Mouse (Mus musculus) adrenal gland, postnatal 4 days (tissue): ENCODE measurements around the gene Gm45837. TPM values are rescaled to one million over a fixed set of nuclear protein-coding genes. Genes with fewer than 3 reads are reported as not detected.

Experiments used
- DNase-seq, 2 experiments: peaks; one replicate each; pipeline ENCODE4 v3.0.0; 2021 to 2022; ENCODE audit warnings: low spot score in 2 of 2, mixed read lengths in 2 of 2
- total RNA-seq, 2 experiments: library from RNA; stranded (reverse); gene quantifications; 2 replicates each; pipeline ENCODE4 v1.2.3; 2021

Gene Gm45837
- total RNA-seq, 2 experiments from 2014 or later = 7.2 to 21.2 TPM

DNA sequence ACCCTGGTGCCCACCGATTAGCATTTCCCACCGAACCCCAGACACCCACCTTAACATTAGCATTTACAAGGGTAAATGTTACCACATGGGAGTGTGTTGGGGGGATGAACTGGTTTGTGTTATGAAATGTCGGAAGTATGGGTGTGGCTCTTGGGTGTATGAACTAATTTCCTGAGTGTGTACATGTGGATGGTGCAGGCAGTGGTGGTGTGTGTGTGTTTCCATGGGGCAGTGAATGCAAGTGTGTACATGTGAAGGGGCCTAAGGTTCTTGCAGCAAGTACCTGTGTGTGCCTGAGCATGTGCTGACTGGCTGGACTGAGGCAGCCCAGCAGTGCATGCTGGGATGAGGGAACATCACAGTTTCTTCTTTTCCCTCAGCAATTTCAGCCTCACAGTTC lies 87.7 kb downstream of the Gm45837 start:
- no peak for DNase-seq

DNA sequence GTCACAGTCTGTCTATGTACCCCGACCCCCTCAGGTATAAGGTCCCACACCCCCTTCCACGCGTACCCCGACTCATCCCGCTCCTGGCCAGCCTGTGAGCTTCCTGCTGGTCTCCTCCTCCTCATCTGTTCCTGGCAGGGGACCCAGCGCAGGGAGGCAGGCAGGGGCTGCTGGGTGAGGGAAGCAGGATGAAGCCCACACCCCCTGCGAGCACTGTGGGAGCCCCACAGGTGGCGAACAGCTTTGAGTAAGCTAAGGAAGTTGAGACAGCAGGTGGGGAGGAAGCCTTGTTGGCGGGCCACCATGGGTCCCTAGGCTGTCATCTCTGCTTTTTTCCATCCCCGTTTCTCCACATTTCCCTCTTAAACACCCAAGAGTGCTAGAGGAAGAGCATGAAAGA lies 88.6 kb downstream of the Gm45837 start:
- no peak for DNase-seq

DNA sequence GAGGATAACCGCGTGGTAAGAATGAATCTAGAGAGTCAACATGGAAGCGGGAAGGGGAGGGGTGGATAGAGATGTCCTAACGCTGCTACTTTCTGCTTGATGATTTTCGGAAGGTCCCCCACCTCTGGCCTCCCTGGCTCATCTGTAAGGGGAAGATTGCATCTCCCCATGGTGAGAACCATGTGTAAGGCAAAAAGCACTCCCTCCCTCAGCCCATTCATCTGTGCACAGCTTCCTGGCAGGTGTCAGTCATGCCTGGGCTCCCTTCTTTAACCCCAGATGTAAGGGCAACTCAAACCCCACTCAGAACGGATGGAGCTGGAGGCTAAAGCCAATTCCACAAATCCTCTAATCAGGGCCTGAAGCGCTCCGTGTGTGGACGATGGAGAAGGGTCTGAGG lies 89.0 kb downstream of the Gm45837 start:
- DNase-seq = no peak

DNA sequence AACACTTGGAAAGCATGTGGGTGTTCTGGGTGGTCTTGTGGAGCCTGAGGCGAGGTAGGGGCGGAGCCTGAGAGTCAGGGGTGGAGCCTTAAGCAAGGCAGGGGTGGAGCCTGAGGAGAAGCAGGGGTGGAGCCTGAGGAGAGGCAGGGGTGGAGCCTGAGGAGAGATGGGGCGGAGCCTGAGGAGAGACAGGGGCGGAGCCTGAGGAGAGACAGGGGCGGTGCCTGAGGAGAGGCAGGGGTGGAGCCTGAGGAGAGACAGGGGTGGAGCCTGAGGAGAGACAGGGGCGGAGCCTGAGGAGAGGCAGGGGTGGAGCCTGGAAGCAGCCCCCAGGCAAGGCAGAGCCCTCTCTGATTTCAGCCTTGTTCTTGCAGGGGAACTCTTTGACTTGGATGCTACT lies 90.5 kb downstream of the Gm45837 start:
- DNase-seq = no peak

DNA sequence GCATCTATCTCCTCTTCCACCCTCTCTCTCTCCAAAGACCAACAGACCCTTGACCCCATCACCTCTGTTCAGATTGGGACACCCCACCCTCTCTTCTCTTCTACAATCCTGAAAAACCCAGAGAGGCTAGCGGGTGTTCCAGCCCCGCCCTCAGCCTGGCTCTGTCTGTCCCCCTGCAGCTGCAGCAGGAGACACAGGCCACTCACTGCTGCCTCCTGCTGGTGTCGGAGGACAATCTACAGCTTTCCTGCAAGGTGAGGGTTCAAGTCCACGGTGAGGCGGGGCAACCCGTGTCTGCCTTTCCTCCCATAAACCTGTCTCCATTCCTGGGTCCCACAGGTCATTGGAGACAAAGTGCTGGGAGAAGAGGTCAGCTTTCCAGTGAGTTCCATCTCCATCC lies 91.0 kb downstream of the Gm45837 start:
- no peak for DNase-seq

DNA sequence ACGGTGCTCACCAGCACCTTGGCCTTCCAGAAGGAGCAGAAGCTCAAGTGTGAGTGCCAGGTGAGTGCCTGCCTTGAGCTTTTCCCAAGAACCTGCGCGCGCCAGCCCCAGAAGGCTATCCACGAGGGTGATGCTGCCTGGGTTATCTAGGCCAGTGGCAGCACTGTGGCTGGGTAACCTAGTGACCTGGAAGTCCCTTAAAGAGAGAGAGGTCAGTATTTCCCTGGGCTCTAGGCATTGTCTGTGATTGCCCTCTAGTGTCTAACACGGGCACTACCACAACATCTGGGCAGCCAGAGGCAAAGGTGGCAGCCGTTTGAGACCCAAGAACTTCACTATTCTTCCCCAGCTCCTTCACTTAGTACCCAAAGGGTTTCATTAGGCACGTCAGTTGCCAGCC lies 92.7 kb downstream of the Gm45837 start:
- DNase-seq = no peak

DNA sequence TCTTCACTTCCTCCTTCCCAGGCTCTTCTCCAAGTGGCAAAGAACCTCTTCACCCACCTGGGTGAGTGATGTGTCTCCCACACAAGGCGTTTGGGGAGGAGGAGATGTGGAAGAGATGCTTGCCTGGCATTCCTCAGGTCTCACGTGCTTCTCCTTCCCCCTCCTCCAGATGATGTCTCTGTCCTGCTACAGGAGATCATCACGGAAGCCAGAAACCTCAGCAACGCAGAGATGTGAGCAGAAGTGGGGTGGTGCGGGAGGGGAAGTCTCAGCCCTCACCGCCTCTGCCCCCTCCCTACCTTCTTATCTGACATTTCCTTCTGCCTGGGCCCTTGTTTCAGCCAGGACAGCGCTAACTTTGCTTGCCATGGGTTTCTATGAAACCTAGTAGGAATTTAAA lies 93.1 kb downstream of the Gm45837 start:
- DNase-seq = no peak

DNA sequence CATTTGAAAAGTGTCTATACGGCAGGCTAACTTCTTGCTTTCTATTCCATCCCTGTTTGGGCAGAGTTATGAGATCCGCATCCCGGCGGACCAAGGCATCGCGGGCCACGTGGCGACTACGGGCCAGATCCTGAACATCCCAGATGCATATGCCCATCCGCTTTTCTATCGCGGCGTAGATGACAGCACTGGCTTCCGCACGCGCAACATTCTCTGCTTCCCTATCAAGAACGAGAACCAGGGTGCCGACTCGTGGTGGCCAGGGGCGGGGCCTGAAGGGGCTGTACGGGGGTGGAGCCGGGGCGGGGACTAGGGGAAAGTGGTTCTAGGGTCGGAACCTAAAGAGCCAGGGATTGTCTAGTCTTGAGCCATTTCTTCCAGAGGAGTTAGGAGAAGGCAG lies 93.8 kb downstream of the Gm45837 start:
- DNase-seq = no peak

DNA sequence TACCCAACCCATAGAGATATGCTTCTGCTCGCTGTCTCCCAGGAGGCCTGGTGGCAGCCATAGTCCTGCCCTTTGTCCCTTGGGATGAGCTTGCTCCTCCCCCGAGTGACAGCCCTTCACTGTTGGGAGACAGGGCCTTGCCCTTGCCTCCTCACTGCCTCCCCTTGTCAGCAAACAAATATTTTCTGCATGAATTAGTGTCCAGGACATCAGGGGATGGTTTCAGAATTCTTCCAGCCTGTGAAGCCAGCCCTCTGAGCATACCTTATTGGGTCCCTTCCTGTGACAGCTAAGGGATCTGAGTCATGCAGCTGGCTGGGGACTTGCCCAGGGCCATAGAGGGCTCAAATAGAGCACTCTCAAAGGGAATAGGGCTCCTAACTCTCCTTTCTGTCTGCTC lies 98.5 kb downstream of the Gm45837 start:
- no peak for DNase-seq

DNA sequence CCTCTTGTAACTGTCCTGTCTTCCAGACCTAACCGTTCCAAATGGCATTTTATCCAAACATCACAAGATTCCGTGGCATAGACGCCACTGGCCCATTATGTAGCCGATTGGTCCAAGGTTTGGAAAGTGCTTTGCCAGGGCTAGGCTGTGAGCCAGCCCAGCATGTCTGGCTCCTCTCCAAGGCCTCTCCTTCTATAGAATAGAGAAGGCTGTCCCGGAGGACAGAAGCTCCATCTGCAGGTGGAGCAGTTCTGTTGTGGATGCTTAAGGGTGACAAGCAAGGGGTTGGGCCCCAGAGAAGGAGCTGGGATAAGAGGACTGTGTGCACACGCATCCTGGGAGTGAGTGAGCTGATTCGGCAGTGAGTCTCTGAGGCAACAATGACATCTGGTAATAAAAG lies 103.0 kb downstream of the Gm45837 start:
- DNase-seq = no peak

DNA sequence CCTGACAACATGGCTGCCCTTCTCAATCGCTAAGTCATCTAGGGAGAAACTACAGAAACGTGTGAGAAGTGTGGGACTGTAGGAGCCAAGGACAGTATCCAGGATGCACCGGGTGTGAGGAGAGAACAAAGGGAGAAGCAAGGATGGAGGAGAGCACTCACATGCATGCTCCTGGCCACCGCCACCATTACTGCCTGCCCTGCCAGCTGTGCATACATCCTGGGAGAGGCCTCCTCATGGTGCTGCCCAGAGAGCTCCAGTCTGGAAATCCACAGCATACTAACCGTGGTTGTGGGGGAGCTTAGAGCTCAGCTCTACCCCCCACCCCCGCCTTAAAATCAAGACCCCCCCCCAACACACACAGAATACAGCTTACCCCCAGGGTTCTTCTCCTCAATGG lies 104.1 kb downstream of the Gm45837 start:
- no peak for DNase-seq

DNA sequence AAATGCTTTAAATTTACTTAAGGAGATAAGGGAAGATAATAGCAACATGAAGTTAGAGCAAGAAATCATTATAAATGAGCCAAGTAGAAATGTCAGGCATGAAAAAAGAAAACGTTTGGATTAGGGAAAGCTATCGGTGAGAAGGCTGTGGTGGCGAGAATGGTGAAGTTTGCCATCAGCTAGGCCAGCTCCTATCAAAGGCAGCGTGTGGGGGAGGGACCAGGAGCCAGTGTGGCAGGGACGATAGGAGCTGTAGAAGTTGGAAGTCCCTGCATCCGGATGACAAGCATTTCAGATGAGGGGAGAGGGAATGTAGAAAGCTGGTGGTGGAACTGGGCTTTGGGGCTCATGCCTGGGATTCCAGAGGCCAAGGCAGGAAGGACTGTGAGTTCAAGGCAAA lies 104.6 kb downstream of the Gm45837 start:
- DNase-seq = no peak

DNA sequence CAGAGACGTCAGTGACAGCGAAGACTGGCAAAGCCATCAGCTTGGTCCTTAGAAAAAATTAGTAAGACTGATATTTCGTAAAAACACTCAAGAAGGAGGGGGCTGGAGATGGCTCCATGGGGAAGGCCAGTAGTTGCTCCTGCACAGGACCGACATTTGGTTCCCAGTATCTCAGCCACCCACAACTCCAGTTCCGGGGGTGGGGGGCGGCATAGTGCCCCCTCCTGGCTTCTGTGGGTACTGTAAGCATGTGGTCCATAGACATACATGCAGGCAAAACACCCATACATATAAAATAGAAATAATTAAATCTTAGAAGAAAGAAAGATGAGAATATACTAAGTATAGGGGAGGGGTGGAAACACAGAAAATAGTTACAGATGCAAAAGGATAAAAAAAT lies 105.8 kb downstream of the Gm45837 start:
- no peak for DNase-seq

DNA sequence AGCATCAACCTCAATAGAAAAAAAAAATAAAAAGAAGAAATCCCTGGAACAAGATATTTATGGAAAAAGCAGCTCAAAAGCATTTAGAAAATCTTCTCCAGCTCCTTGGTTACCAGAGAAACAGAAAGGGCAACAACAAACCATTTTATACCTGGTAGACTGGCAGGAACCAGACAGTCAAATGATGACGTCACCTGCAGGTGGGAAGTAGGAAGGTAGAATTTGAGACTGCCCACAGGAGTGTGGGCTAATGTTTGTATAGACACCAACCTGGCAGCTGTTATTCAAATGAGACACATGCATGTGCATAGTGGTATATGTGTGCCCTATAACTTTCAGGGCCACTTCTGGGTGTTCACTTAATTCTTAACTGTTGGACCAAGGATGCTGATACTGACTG lies 111.0 kb downstream of the Gm45837 start:
- DNase-seq = no peak

DNA sequence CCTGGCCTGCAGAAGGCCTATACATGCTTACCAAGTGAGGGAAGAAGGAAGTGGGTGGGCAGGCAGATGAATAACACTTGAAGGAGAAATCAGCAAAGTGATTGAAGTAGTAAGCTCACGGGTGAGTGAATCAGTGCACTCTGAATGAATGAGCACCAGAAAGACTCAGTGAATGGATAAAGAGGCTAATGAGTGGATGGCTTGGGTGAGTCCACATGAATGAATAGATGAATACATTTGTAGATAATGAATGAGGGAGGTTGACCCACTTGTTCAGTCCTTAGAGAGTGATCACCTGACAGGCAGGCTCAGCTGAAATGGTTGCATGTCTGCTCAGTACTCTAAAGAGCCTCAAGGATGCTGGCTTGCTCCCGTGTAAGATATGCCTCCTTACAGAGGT lies 112.5 kb downstream of the Gm45837 start:
- no peak for DNase-seq

DNA sequence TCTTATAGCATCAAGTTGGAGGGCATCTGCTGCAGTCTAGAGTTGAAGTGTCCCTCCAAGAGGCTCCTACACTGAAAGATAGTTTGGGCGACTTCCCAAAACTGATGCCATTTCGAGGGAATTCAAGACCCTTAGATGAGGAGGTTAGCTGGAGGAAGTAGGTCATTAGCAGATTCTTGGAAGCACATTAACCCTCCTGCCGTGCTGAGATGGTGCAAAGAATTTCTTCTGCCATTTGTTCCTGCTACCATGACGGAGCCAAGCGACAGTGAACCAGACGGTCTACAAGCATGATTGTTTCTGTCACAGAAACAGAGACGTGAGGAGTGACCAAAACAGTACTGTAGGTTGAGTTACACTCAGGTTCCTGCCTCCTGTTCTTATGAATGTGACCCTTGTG lies 115.8 kb downstream of the Gm45837 start:
- DNase-seq = no peak

DNA sequence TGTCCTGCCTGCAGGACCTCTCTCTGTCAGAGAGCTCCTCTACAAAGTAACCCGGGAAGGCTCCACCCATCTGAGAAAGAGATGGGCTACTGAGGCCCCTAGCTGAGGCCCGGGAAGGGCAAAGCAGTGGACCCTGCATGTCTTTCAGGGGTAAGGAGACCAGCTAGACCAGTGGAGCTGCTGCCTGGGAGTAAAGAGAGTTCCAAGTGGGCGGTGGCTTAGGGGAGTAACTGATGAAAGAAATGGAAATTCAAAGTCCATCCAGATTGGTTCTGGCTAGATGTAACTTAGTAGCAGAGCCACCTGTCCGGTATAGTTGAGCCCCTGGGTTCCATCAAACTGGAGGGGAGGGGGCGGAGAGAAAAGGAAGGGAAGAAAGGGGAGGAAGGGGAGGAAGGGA lies 123.7 kb downstream of the Gm45837 start:
- DNase-seq = no peak

DNA sequence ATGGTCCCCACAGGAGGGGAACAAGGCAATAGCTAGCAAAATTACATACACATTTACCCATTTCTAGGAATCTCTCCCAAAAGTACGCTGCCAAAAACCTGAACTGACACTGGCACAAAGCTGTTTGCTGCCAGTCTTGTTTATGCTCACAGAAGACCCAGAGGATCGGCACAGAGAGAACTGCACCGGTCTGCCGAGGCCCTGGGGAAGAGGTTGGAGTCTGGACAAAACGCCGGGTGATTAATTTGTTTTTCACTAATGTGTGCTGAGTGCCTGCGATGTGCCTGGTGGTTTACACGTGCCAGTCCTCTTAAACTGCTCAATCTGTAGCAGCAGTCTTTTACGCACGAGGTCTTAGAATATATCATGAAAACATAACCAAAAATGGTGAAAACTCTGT lies 124.4 kb downstream of the Gm45837 start:
- no peak for DNase-seq

DNA sequence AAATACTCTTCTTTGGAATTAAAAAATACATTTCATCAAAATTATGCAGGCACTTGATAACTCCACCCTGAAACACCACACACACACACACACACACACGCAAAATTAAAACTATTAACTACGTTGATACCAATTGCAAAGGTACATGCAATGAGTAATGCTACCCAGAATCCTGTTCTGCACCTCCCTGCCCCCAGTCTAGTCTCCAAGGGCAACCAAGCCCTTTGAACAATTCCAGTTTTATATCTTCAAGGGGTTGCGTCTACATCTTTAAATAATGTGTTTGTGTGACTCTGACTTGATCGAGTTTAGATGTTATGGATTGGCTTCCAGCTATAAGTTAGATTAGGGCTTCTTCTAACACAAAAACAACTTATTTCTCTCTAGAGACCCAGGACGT lies 124.8 kb downstream of the Gm45837 start:
- DNase-seq = no peak

DNA sequence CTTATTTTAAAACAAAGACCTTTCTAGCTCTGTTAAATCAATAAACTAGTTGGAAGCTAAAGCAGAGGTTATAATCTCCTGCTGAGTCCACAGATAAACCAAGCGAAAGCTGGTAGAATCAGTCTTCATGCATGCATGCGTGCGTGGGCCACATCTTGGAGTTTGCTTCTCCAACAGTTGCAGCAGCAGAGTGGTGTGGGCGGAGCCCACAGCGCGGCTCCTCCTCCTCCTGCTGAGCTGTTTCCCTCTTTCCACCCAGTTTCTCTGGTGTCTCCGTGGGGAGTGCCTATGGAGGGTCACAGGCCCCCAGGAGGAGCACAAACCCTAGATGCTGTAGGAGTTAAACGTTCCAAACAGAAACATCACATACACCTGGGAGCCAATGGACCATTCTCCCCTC lies 126.9 kb downstream of the Gm45837 start:
- no peak for DNase-seq

DNA sequence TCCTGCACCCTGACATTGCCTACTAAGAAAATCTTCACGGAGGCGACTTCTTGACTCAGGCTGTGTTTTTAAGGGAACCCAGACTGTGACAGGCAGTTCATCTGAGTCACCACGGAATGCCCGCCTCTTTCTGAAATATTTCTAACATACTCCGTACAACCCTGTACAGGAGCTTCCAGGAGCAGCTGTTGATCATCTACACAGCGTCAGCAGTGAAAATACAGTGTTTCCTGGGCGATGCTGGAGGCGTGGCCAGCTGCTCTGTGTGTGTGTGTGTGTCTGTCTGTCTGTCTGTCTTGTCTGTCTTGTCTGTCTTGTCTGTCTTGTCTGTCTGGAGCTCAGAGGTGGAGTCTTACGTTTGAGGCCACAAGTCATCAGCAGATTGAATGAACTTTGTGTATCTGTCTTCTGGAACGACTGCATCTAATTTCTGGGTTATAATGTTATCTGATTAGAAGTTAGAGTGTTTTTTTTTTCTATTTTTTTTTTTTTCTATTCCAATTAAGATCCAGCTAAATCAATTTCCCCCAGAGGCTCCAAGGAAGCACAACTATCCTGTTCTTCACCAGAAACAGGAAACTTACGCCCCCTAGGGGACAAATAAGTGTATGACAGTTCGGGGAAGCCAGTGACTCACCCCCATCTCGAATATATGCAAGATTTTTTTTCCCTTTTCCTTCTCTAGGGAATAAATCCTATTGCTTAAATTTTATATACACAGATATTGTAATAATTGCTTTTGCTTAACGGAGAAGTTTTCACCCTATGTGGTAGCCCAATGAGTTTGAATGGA lies 127.7 kb downstream of the Gm45837 start:
- DNase-seq = peak in 1 of 2 experiments; percentile 14

DNA sequence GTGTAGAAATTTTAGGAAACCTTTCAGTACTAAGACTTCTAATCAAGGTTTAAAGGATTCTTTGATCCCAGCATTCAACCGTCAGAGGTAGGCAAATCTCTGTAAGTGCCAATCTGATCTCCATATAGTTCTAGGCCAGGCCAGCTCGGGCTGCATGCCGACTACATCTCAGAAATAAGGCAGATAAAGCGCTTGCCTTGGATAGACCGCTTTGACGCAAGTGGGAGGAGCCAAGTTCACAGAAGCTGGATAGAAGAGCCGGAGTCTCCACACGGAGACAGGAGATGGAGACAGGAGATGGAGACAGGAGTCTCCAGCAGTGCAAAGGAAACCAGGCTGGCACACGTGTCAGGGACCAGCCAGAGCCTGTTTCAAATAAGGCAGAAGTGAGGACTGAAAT lies 129.1 kb downstream of the Gm45837 start:
- DNase-seq = no peak

DNA sequence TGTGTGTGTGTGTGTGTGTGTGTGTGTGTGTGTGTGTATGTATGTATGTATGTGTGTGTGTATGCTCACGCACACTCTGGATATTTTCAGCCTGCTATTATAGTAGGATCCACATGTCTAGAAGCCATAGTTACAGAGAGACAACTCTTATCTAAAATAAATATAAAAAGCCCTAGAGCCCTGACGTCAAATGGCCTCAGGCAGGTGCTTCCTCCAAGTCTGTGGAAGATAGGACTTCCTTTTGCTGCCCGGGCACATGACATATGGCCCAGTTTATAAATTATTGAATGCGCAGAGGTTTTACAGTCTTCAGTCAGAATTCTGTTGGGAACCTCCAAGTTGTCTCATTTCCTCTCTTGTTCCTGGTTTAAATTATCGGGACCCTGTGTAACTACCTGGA lies 130.0 kb downstream of the Gm45837 start:
- DNase-seq = no peak

DNA sequence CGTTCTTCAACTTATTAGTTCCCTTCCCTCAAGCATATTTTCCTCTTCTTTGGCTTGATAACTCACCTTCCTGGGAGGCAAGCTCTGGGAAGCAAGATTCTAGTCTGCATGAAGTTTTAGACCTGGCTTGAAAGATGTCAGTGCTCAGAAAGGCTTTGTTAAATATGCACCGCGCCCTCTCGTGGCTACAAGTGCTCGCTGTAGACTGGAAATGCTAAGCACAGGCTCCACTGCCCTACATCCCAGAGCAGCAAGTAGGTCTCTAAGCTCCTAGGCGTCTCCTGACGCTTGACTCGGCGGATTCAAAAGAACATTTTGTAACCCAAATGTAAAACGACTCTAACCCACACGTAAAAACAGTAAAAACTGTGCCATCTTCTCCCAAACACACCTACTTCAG lies 130.4 kb downstream of the Gm45837 start:
- DNase-seq = peak; percentile 8 to 35
